Mouse (Mus musculus) cerebellum, adult 9-10 months (tissue): ENCODE results near the gene Tmc7.
A peak's percentile ranks its signal among the peaks of the same experiment; 100 is the strongest.

Experiments used
- DNase-seq: peaks from one replicate; pipeline ENCODE4 v3.0.0; 2022

The Tmc7 gene

DNA sequence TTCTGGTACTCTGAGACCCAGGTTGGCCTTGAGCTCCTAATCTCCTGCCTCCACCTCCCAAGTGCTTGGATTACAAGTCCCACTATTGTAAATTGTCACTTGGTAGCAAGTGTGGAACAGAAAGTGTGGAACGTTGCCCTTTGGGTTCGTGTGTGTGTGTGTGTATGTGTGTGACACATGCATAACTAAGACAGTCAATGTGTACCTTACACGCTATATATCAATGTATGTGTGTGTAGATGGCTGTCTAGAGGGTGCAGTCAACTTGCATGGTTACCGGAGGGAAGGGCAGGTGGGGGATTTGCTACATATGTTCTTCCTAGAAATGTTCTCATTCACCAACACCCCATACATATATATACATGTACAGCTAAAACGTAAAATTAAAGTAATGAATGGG lies 390 bp upstream of the Tmc7 start:
- peak; percentile 39 for DNase-seq

GRCm38 (mm10) chr7:118583821-118584220 lies 715 bp downstream of the Tmc7 start:
- DNase-seq, result no peak

GRCm38 (mm10) chr7:118579938-118580337 lies 4.6 kb downstream of the Tmc7 start:
- no peak for DNase-seq

- no peak for DNase-seq
These were observed 6.3 kb downstream of the Tmc7 start for GRCm38 (mm10) chr7:118578269-118578668.

GRCm38 (mm10) chr7:118572039-118572438 lies 12.5 kb downstream of the Tmc7 start:
- no peak for DNase-seq

GRCm38 (mm10) chr7:118571350-118571749 lies 13.2 kb downstream of the Tmc7 start:
- DNase-seq, result no peak

DNA sequence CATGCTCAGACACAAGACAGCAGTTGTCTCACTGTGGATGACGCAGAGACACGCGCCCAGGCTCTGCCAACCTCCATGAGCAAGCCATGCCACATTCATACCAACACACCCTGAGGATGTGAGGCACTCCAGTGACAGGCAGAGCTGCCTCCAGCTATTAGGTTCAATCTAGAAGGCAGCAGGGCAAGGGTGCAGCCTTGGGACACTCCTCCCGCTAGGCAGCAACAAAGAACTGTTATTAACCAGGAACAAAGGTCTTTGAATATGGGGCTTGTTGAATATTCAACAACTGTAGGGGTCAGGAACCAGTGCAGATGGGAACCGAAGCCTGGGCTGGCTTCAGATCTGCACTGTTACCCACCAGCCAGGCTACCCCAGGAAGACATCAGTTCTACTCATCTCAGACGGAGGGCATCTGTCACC lies 15.4 kb downstream of the Tmc7 start:
- DNase-seq, result no peak

DNA sequence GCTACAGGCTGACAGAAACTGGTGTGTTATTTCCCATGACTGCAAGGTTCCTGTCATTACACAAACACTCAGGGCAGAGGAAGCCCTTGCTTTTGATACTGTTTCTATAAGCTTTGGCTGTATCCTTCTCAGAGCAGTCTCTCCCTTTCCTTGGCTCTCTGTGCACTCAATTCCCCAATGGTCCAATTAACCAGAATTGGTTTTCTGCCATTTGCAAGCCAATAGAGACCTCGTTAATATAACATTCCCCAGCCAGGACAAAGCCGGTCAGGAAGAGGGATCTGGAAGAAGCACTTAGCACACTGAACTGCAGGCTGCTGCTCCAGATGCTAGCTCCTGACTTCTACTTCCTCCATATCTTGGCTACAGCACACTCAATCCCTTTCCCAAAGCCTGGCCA lies 30.2 kb downstream of the Tmc7 start:
- no peak for DNase-seq

DNA sequence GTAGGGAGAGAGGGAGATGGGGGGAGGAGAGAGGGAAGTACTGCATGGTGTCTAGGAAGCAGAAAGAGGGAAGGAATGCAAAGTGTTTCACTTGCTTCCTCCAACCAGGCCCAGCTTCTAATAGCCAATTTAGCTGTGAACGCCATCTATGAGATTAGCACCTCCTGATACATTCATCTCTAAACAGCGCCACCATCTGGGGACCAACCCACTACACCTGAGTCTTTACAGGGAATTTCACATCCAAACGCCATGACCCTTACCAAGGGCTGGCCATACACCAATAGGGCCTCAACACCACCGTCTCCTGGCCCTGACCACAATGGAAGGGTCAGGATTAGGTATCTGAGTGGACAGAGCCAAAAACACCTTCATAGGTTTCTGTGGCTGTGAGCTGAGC lies 30.7 kb downstream of the Tmc7 start:
- DNase-seq, result no peak

DNA sequence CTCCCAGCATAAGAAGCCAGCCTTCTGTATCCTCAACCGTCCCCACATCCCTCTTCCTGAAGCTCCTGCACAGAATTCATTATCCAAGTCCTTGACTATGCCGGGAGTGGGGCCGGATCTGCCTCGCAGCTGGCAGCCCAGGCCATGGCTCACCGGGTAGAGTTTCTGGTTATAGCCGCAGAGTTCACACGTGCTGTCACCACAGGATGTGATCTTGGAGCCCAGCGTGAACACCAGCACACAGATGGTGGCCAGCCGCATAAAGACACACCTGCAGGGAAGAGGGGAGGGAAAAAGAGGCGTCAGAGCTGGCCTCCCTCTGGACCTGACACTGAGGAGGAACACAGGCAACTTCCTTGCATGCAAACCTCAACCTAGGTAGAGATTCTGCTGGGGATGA lies 37.1 kb downstream of the Tmc7 start:
- DNase-seq, result no peak

- DNase-seq, result no peak
These were observed 40.4 kb downstream of the Tmc7 start for GRCm38 (mm10) chr7:118544128-118544527.

DNA sequence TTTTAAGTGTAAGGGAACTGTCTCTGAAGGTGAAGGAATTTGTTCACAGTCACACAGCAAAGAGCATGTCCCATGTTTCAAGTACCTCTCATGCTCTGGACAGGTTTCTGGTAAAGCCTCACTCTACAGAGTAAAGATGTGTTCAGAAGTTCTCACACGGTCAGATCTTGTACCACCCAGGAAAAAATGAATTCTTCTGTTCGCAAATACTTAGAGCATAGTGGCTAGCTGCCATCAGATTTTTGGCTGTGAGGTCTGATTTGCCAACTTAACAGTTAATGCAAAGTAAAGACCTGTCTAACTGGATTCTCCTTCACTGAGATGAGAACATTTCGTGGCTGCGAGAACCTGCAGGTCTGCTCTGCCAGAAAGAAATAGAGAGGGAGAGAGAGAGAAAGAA lies 49.5 kb downstream of the Tmc7 start:
- no peak for DNase-seq

DNA sequence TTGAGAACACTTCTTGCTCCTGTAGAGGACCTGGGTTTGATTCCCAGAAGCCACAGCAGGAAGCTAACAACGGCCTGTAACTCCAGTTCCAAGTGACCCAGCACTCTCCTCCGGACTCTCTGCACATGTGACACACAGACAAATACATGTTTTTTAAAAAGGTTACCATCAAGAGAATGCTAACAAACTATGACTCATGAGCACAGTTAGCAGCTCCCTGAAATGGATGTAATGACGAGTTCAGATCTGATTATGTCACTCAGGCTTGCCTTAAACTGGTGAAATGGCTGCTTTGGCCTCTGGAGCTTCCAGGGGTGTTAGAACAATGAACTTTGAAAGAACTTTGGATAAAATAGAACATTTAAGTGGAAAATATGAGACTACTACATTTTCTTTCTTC lies 50.2 kb downstream of the Tmc7 start:
- no peak for DNase-seq

GRCm38 (mm10) chr7:118533178-118533578 lies 51.4 kb downstream of the Tmc7 start, which contains the start of gene Coq7:
Gene Coq7, minus strand, starts transcription at chr7:118533356.
- DNase-seq, result peak; percentile 98

DNA sequence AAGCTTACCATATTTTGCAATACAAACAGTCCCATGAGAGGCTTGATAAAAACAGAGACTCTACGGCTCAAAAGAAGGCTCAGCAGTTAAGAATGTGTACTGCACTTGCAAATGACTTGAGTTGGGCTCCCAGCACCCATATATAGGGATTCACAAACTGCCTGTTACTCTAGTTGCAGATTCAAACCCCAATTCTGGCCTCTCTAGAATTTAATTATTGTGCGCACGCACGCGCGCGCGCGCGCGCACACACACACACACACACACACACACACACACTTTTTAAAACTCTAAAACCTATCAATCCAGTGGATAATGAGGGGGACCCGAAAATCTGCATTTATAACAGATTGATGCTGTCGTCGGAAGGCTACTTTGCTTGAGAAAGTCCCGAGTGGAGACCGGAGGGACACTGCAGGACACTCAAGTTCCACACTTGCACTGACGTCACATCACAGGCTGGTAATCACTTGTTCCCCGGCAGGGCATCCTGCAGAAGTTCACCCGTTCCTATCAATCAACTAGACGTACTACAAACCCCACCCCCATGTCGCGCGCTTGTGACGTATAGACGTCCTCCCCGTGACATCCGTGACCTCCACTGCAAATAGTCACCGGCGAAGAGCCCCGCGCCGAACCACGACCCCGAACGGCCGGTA lies 51.9 kb downstream of the Tmc7 start:
- DNase-seq, result peak; percentile 99

DNA sequence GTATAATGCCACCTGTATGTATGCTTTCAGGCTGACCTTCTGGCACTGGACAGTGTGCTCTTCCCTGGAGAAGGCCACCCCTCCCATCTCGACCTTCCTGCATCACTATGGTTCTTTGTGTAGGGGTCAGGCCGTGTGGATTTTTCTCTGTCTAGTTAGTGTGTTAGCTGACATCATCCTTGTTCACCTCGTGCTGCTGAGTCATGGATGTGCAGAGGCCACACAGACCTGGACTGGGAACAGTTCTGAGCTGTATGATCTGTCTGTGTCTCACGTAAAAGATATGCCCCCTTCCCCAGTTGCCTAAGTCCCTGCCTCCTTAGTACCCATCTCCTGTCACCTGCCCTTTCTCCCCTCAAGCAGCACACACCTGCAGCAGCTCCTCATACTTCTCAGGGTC lies 57.6 kb downstream of the Tmc7 start:
- no peak for DNase-seq

- no peak for DNase-seq
These were observed 62.5 kb downstream of the Tmc7 start for GRCm38 (mm10) chr7:118522077-118522476.

- no peak for DNase-seq
These were observed 64.9 kb downstream of the Tmc7 start for GRCm38 (mm10) chr7:118519661-118520060.

GRCm38 (mm10) chr7:118518687-118519086 lies 65.8 kb downstream of the Tmc7 start:
- DNase-seq, result peak; percentile 58

DNA sequence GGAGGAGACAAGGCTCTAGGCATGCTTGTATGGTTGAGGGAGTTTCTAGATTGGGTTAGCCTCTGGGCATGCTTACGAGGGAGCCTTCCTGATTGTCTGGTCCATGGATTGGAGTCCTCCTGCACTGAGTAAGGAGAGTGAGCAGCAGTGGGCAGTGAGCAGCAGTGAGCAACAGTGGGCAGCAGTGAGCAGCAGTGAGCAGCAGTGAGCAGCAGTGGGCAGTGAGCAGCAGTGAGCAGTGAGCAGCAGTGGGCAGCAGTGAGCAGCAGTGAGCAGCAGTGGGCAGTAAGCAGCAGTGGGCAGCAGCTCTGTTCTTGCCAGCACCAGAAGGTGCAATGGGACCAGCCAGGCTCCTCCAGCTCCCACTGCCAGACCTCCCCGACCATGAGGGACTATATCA lies 66.7 kb downstream of the Tmc7 start:
- no peak for DNase-seq

DNA sequence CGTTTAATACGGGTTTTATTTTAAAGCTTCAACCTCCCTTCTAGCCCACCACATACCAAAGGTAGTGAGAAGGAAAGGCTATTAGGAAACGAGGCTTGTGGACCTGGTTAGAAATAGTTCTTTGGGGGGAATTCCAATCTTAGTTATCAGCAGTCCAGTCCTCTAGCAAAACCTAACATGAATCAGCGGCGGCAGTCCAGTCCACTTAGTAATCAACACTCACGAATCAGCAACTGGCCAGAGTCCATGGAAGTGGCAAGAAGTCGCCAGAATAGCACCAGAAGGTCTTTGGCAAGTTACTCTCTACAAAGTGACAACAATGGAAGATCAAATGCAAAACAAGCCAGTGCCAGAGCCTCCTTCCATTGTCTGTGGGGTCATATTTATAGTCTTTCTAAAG lies 76.0 kb downstream of the Tmc7 start:
- no peak for DNase-seq

- no peak for DNase-seq
These were observed 80.7 kb downstream of the Tmc7 start for GRCm38 (mm10) chr7:118503844-118504243.

GRCm38 (mm10) chr7:118502333-118502732 lies 82.2 kb downstream of the Tmc7 start:
- DNase-seq, result no peak

GRCm38 (mm10) chr7:118499784-118500435 lies 84.6 kb downstream of the Tmc7 start:
- no peak for DNase-seq
